ENCODE assay signal across 11 mouse cellular contexts in the genomic region with DNA sequence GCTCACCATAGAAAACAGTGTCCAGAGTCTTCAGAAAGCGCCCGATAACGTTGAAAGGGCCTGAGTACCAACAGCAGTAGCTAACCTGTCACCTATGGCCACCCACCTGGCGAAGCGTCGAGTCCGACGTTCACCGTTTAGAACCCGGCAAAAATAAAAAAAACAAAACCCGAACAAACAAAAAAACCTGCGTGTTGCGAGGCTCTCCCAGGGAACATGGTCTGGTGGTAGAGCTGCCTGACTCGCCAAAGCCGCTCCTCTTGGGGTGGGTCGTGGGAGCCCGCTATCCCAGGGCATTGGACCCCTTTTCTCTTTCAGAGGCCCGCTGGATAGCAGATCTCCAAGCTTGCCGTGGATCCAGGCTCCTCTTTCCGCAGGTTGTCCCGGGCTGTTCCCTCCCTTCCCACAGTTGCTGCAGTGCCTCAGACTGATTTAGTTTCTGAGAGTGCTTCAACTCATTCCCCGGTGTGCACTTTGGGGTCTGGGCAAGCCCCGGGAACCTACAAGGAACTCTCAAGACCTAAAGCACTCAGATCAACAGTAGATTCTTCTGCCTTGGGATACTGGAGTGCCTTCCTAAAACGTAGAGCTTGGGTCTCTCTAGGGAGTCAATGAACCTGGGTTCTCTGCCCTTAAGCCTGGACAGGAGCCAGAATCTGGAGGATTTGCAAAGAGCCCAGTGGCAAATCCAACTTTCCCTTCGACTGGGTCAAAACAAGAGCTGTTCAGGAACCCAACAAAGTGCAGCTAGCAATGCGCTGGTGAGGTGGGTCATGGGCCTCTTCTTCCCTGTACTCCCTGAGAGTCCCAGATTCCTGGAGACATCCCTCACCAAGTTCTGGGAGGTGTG. TPM values are rescaled to one million over a fixed set of nuclear protein-coding genes. Genes with fewer than 3 reads are reported as not detected.
DNase-seq lines count a peak whose midpoint lies in the region; ATAC-seq and TF ChIP-seq lines count a peak whose summit lies in the region.
"Had no signal": no experiment of that assay in that cellular context is flagged by ENCODE, and none has a peak within 500 bp of the region (broad histone marks: within the 10 kb centered on the region; RNA-seq: fewer than 3 reads in every experiment).

No protein-coding gene starts in this region.

- no peak overlapping the region for H3K9ac ChIP-seq in forebrain, embryonic 13.5 days
- no peak overlapping the region for H3K9ac ChIP-seq in forebrain, embryonic 16.5 days (replicated peaks; ENCODE audit: low read depth, low read length)
- no peak overlapping the region for H3K9ac ChIP-seq in lung, embryonic 15.5 days
- no peak overlapping the region for H3K9ac ChIP-seq in limb, embryonic 12.5 days (replicated peaks)
- H3K9ac ChIP-seq in stomach, postnatal 0 days (ENCODE audit: low read length): no peak overlapping the region
- H3K9ac ChIP-seq: liver, embryonic 12.5 days had no signal

- no peak for DNase-seq in lung, postnatal 25 days (ENCODE audit: low spot score)
- DNase-seq in stomach, postnatal 0 days (ENCODE audit: low spot score): no peak
- DNase-seq in left cerebral cortex, adult 18-20 months (ENCODE audit: low spot score in 2 of 2): no peak
- DNase-seq: right cerebral cortex, adult 18-20 months; thymus, adult 2 months had no signal

- no peak for TF ChIP-seq CTCF in stomach, postnatal 0 days (IDR thresholded peaks at IDR 0.05; ENCODE audit: low read depth)

- TF ChIP-seq EP300 in stomach, postnatal 0 days (optimal IDR thresholded peaks at IDR 0.05): no peak

- H3K4me2 ChIP-seq in forebrain, embryonic 13.5 days: peak overlapping the region; percentile 24; the same call in 1 of the 2 replicates
- no peak overlapping the region for H3K4me2 ChIP-seq in forebrain, embryonic 16.5 days (ENCODE audit: low read length)
- peak overlapping the region; percentile 17 for H3K4me2 ChIP-seq in lung, embryonic 15.5 days
- peak overlapping the region; percentile 26 for H3K4me2 ChIP-seq in limb, embryonic 12.5 days
- H3K4me2 ChIP-seq in stomach, postnatal 0 days (replicated peaks; ENCODE audit: low read depth): peak overlapping the region; percentile 31
- H3K4me2 ChIP-seq: liver, embryonic 12.5 days had no signal

- H3K9me3 ChIP-seq in forebrain, embryonic 13.5 days (replicated peaks): no peaks in the 10 kb centered on the region
- no peaks in the 10 kb centered on the region for H3K9me3 ChIP-seq in forebrain, embryonic 16.5 days (ENCODE audit: control insufficient read depth, low read length)
- H3K9me3 ChIP-seq in lung, embryonic 15.5 days: no peaks in the 10 kb centered on the region
- H3K9me3 ChIP-seq in limb, embryonic 12.5 days: no peaks in the 10 kb centered on the region
- no peaks in the 10 kb centered on the region for H3K9me3 ChIP-seq in stomach, postnatal 0 days (ENCODE audit: control insufficient read depth, low read length)
- H3K9me3 ChIP-seq: liver, embryonic 12.5 days had no signal

- ATAC-seq in forebrain, embryonic 13.5 days: no peak
- no peak for ATAC-seq in forebrain, embryonic 16.5 days
- ATAC-seq in lung, embryonic 15.5 days (ENCODE audit: borderline replicate concordance, extremely low read depth, low FRiP score, low TSS enrichment): no peak
- ATAC-seq in limb, embryonic 12.5 days (ENCODE audit: insufficient number of reproducible peaks, insufficient read depth, low FRiP score, low TSS enrichment, low read depth): no peak
- ATAC-seq in stomach, postnatal 0 days (ENCODE audit: low FRiP score, low TSS enrichment): no peak
- ATAC-seq in inflammation-experienced regulatory T-cells, adult 6 months: no peak
- ATAC-seq: liver, embryonic 12.5 days had no signal

- peaks cover 90% of the 10 kb centered on the region for H3K27me3 ChIP-seq in forebrain, embryonic 13.5 days
- peaks cover 66% of the 10 kb centered on the region for H3K27me3 ChIP-seq in forebrain, embryonic 16.5 days (replicated peaks; ENCODE audit: control insufficient read depth, insufficient read depth, low read length)
- H3K27me3 ChIP-seq in lung, embryonic 15.5 days: peaks cover 85% of the 10 kb centered on the region
- peaks cover 94% of the 10 kb centered on the region for H3K27me3 ChIP-seq in limb, embryonic 12.5 days
- H3K27me3 ChIP-seq in stomach, postnatal 0 days (ENCODE audit: control insufficient read depth, insufficient read depth, low read length): peaks cover 19% of the 10 kb centered on the region; the same call in 1 of the 2 replicates

- no peaks in the 10 kb centered on the region for H3K36me3 ChIP-seq in forebrain, embryonic 13.5 days (ENCODE audit: poor library complexity, severe bottlenecking)
- H3K36me3 ChIP-seq in forebrain, embryonic 16.5 days (ENCODE audit: control insufficient read depth, insufficient read depth): no peaks in the 10 kb centered on the region
- no peaks in the 10 kb centered on the region for H3K36me3 ChIP-seq in lung, embryonic 15.5 days
- no peaks in the 10 kb centered on the region for H3K36me3 ChIP-seq in limb, embryonic 12.5 days
- no peaks in the 10 kb centered on the region for H3K36me3 ChIP-seq in stomach, postnatal 0 days (ENCODE audit: control insufficient read depth, insufficient read depth, low read length)
- H3K36me3 ChIP-seq: liver, embryonic 12.5 days had no signal

- peaks cover 21% of the 10 kb centered on the region for H3K4me1 ChIP-seq in forebrain, embryonic 13.5 days
- H3K4me1 ChIP-seq in forebrain, embryonic 16.5 days (replicated peaks; ENCODE audit: control insufficient read depth, insufficient read depth, low read length): peaks cover 10% of the 10 kb centered on the region
- H3K4me1 ChIP-seq in lung, embryonic 15.5 days: peaks cover 21% of the 10 kb centered on the region
- peaks cover 23% of the 10 kb centered on the region for H3K4me1 ChIP-seq in limb, embryonic 12.5 days (replicated peaks)
- H3K4me1 ChIP-seq in stomach, postnatal 0 days (replicated peaks; ENCODE audit: control insufficient read depth, insufficient read depth): no peaks in the 10 kb centered on the region

- 4% methylated on average over 26 of the region's 26 CpGs for WGBS in forebrain, embryonic 13.5 days
- 2% methylated on average over 26 of the region's 26 CpGs for WGBS in forebrain, embryonic 16.5 days
- WGBS in lung, embryonic 15.5 days: 7% methylated on average over 26 of the region's 26 CpGs
- 8% methylated on average over 26 of the region's 26 CpGs for WGBS in limb, embryonic 12.5 days
- WGBS in stomach, postnatal 0 days: 8% methylated on average over 26 of the region's 26 CpGs

- no peak overlapping the region; the same call in 1 of the 2 replicates for H3K4me3 ChIP-seq in forebrain, embryonic 13.5 days
- H3K4me3 ChIP-seq in forebrain, embryonic 16.5 days (replicated peaks; ENCODE audit: low read length): no peak overlapping the region
- peak overlapping the region; percentile 1; the same call in 1 of the 2 replicates for H3K4me3 ChIP-seq in lung, embryonic 15.5 days
- peak overlapping the region; percentile 20 for H3K4me3 ChIP-seq in limb, embryonic 12.5 days (replicated peaks)
- H3K4me3 ChIP-seq in stomach, postnatal 0 days (ENCODE audit: low read depth, low read length): peak overlapping the region; percentile 17; the same call in 1 of the 2 replicates
- H3K4me3 ChIP-seq: liver, embryonic 12.5 days had no signal

- no peak overlapping the region for H3K27ac ChIP-seq in forebrain, embryonic 13.5 days
- no peak overlapping the region for H3K27ac ChIP-seq in forebrain, embryonic 16.5 days (ENCODE audit: low read length)
- H3K27ac ChIP-seq in lung, embryonic 15.5 days: no peak overlapping the region
- H3K27ac ChIP-seq in limb, embryonic 12.5 days: no peak overlapping the region
- H3K27ac ChIP-seq in stomach, postnatal 0 days (replicated peaks): no peak overlapping the region
- H3K27ac ChIP-seq: liver, embryonic 12.5 days had no signal

RNA-seq across cellular contexts. Expression of a gene that starts 3.3 kb away (rescaled TPM):
- 0.19 and 0.31 TPM in 2 replicates for polyA plus RNA-seq in forebrain, embryonic 13.5 days (2015; fragmentation: Nextera tagmentation; extraction: Ambion mirVana)
- 0.34 and 0.75 TPM in 2 replicates for polyA plus RNA-seq in forebrain, embryonic 16.5 days (2015; fragmentation: Nextera tagmentation; extraction: Ambion mirVana)
- polyA plus RNA-seq in lung, embryonic 15.5 days (2015; fragmentation: Nextera tagmentation; extraction: Ambion mirVana): 0.08 and 0.09 TPM in 2 replicates
- not detected in 2 replicates for polyA plus RNA-seq in limb, embryonic 12.5 days (2016; fragmentation: Nextera tagmentation; extraction: Ambion mirVana)
- 0.80 and 1.0 TPM in 2 replicates for polyA plus RNA-seq in stomach, postnatal 0 days (2015; fragmentation: Nextera tagmentation; extraction: Ambion mirVana)
- not detected for total RNA-seq in left cerebral cortex, adult 18-20 months (2021)
- not detected for polyA plus RNA-seq in inflammation-experienced regulatory T-cells, adult 6 months (2017; shearing (Covaris generic))
- polyA plus RNA-seq: liver, embryonic 12.5 days had no signal

RNA-seq across cellular contexts. Expression of a gene that starts 20.5 kb away (rescaled TPM):
- polyA plus RNA-seq in forebrain, embryonic 13.5 days (2015; fragmentation: Nextera tagmentation; extraction: Ambion mirVana): 47.6 and 60.0 TPM in 2 replicates
- polyA plus RNA-seq in forebrain, embryonic 16.5 days (2015; fragmentation: Nextera tagmentation; extraction: Ambion mirVana): 120 and 129 TPM in 2 replicates
- polyA plus RNA-seq in lung, embryonic 15.5 days (2015; fragmentation: Nextera tagmentation; extraction: Ambion mirVana): 26.0 and 28.2 TPM in 2 replicates
- 33.5 and 35.8 TPM in 2 replicates for polyA plus RNA-seq in limb, embryonic 12.5 days (2016; fragmentation: Nextera tagmentation; extraction: Ambion mirVana)
- polyA plus RNA-seq in stomach, postnatal 0 days (2015; fragmentation: Nextera tagmentation; extraction: Ambion mirVana): 13.4 and 14.5 TPM in 2 replicates
- 1,000 to 10,000 TPM; 1,037 to 1,100 TPM for total RNA-seq in left cerebral cortex, adult 18-20 months (2021)
- 10 to 100 TPM in 2 of 3 experiments, 1 to 10 TPM in 1; 9.7 to 12.0 (median 10.1) TPM for polyA plus RNA-seq in inflammation-experienced regulatory T-cells, adult 6 months (2017; shearing (Covaris generic))

RNA-seq across cellular contexts. Expression of a gene that starts 20.6 kb away (rescaled TPM):
- polyA plus RNA-seq in forebrain, embryonic 13.5 days (2015; fragmentation: Nextera tagmentation; extraction: Ambion mirVana): 29.3 and 32.6 TPM in 2 replicates
- polyA plus RNA-seq in forebrain, embryonic 16.5 days (2015; fragmentation: Nextera tagmentation; extraction: Ambion mirVana): 32.8 and 35.0 TPM in 2 replicates
- polyA plus RNA-seq in lung, embryonic 15.5 days (2015; fragmentation: Nextera tagmentation; extraction: Ambion mirVana): 22.0 and 22.3 TPM in 2 replicates
- polyA plus RNA-seq in limb, embryonic 12.5 days (2016; fragmentation: Nextera tagmentation; extraction: Ambion mirVana): 15.7 and 17.4 TPM in 2 replicates
- polyA plus RNA-seq in stomach, postnatal 0 days (2015; fragmentation: Nextera tagmentation; extraction: Ambion mirVana): 18.2 and 20.2 TPM in 2 replicates
- total RNA-seq in left cerebral cortex, adult 18-20 months (2021): 10 to 100 TPM; 53.4 to 61.8 TPM
- polyA plus RNA-seq in inflammation-experienced regulatory T-cells, adult 6 months (2017; shearing (Covaris generic)): 10 to 100 TPM; 17.0 to 24.0 (median 20.1) TPM

RNA-seq across cellular contexts. Expression of a gene that starts 55.3 kb away (rescaled TPM):
- polyA plus RNA-seq in forebrain, embryonic 13.5 days (2015; fragmentation: Nextera tagmentation; extraction: Ambion mirVana): 526 and 541 TPM in 2 replicates
- 432 and 443 TPM in 2 replicates for polyA plus RNA-seq in forebrain, embryonic 16.5 days (2015; fragmentation: Nextera tagmentation; extraction: Ambion mirVana)
- 487 and 509 TPM in 2 replicates for polyA plus RNA-seq in lung, embryonic 15.5 days (2015; fragmentation: Nextera tagmentation; extraction: Ambion mirVana)
- polyA plus RNA-seq in limb, embryonic 12.5 days (2016; fragmentation: Nextera tagmentation; extraction: Ambion mirVana): 491 and 499 TPM in 2 replicates
- polyA plus RNA-seq in stomach, postnatal 0 days (2015; fragmentation: Nextera tagmentation; extraction: Ambion mirVana): 366 and 389 TPM in 2 replicates
- 100 to 1,000 TPM; 101 to 103 TPM for total RNA-seq in left cerebral cortex, adult 18-20 months (2021)
- 100 to 1,000 TPM; 279 to 433 (median 354) TPM for polyA plus RNA-seq in inflammation-experienced regulatory T-cells, adult 6 months (2017; shearing (Covaris generic))

Comparison
In these comparisons a context has a peak if more than half of its experiments do, and no peak if none do; other contexts are left out.
1. H3K4me3 ChIP-seq: peak in lung, embryonic 15.5 days (single experiment), limb, embryonic 12.5 days (single experiment) and stomach, postnatal 0 days (single experiment); none in forebrain, embryonic 13.5 days (single experiment) and forebrain, embryonic 16.5 days (single experiment).